Mouse (Mus musculus): ENCODE results near the gene Rbm5. TPM values are rescaled to one million over a fixed set of nuclear protein-coding genes. Genes with fewer than 3 reads are reported as not detected.

Rbm5 gene
- polyA plus RNA-seq, 1 experiment from 2014 or later = 185 TPM

GRCm38 (mm10) chr9:107694627-107695026, 76.2 kb downstream of the Rbm5 start:
- Histone ChIP-seq H3K27ac (peak overlapping the region; percentile 82), H3K27me3 (ENCODE audit: poor library complexity, severe bottlenecking) (no peaks in the 10 kb centered on the region), H3K4me3 (no peak overlapping the region), H3K4me1 (peaks cover 69% of the 10 kb centered on the region), H3K36me3 (replicated peaks) (peaks cover 68% of the 10 kb centered on the region), H3K9me3 (no peaks in the 10 kb centered on the region)
- 71% methylated on average over 7 of the region's 7 CpGs for WGBS
- no peak for DNase-seq (ENCODE audit: extremely low spot score, low spot score)

- H3K27ac ChIP-seq = peak overlapping the region; percentile 46
Measured at GRCm38 (mm10) chr9:107693433-107693987, 77.3 kb downstream of the Rbm5 start.

GRCm38 (mm10) chr9:107692785-107693184, 78.0 kb downstream of the Rbm5 start:
- DNase-seq (ENCODE audit: extremely low spot score, low spot score) = no peak
- no peak overlapping the region for H3K4me3 ChIP-seq
- WGBS = 79% methylated on average over 5 of the region's 5 CpGs
- peak overlapping the region; percentile 46 for H3K27ac ChIP-seq
- no peaks in the 10 kb centered on the region for H3K27me3 ChIP-seq (ENCODE audit: poor library complexity, severe bottlenecking)
- H3K4me1 ChIP-seq = peaks cover 51% of the 10 kb centered on the region
- peaks cover 87% of the 10 kb centered on the region for H3K36me3 ChIP-seq (replicated peaks)
- no peaks in the 10 kb centered on the region for H3K9me3 ChIP-seq

More at GRCm38 (mm10) chr9:107693433-107693987, 77.3 kb downstream of the Rbm5 start:
- 84% methylated on average over 4 of the region's 4 CpGs for WGBS
- Histone ChIP-seq H3K27me3 (ENCODE audit: poor library complexity, severe bottlenecking) (no peaks in the 10 kb centered on the region), H3K4me1 (peaks cover 58% of the 10 kb centered on the region), H3K36me3 (replicated peaks) (peaks cover 79% of the 10 kb centered on the region), H3K9me3 (no peaks in the 10 kb centered on the region), H3K4me3 (no peak overlapping the region)
- DNase-seq (ENCODE audit: extremely low spot score, low spot score) = no peak

GRCm38 (mm10) chr9:107690391-107690790, 80.4 kb downstream of the Rbm5 start:
- peaks cover 98% of the 10 kb centered on the region for H3K36me3 ChIP-seq (replicated peaks)
- WGBS = 88% methylated on average over 8 of the region's 8 CpGs
- H3K27me3 ChIP-seq (ENCODE audit: poor library complexity, severe bottlenecking) = no peaks in the 10 kb centered on the region
- H3K27ac ChIP-seq = 0 out of 2 replicates have a peak overlapping the region, but pooled peaks have one; percentile 48
- H3K9me3 ChIP-seq = no peaks in the 10 kb centered on the region
- no peak for DNase-seq (ENCODE audit: extremely low spot score, low spot score)
- H3K4me3 ChIP-seq = no peak overlapping the region
- H3K4me1 ChIP-seq = peaks cover 48% of the 10 kb centered on the region

Other genes starting within 250 kb of the Rbm5 start
- 33.0 and 35.8 TPM in 2 replicates for gene Tmem115, start 237.1 kb downstream of the Rbm5 start, polyA plus RNA-seq (2016; fragmentation: Nextera tagmentation; extraction: Ambion mirVana)
- 20.4 and 21.0 TPM in 2 replicates for gene Cyb561d2, start 228.8 kb downstream of the Rbm5 start, polyA plus RNA-seq (2016; fragmentation: Nextera tagmentation; extraction: Ambion mirVana)
- gene Nprl2, start 228.8 kb downstream of the Rbm5 start, polyA plus RNA-seq (2016; fragmentation: Nextera tagmentation; extraction: Ambion mirVana) = 36.7 and 37.3 TPM in 2 replicates
- 0.74 and 1.4 TPM in 2 replicates for gene Zmynd10, start 223.7 kb downstream of the Rbm5 start, polyA plus RNA-seq (2016; fragmentation: Nextera tagmentation; extraction: Ambion mirVana)
- gene Rassf1, start 219.4 kb downstream of the Rbm5 start, polyA plus RNA-seq (2016; fragmentation: Nextera tagmentation; extraction: Ambion mirVana) = 57.4 and 59.6 TPM in 2 replicates
- 73.3 and 74.1 TPM in 2 replicates for gene Tusc2, start 207.7 kb downstream of the Rbm5 start, polyA plus RNA-seq (2016; fragmentation: Nextera tagmentation; extraction: Ambion mirVana)
- 147 TPM in 2 replicates for gene Hyal2, start 203.1 kb downstream of the Rbm5 start, polyA plus RNA-seq (2016; fragmentation: Nextera tagmentation; extraction: Ambion mirVana)
- gene Hyal1, start 194.1 kb downstream of the Rbm5 start, polyA plus RNA-seq (2016; fragmentation: Nextera tagmentation; extraction: Ambion mirVana) = 6.8 and 7.4 TPM in 2 replicates
- gene Naa80, start 192.1 kb downstream of the Rbm5 start, polyA plus RNA-seq (2016; fragmentation: Nextera tagmentation; extraction: Ambion mirVana) = 13.9 and 17.9 TPM in 2 replicates
- 0.42 and 0.47 TPM in 2 replicates for gene Hyal3, start 190.2 kb downstream of the Rbm5 start, polyA plus RNA-seq (2016; fragmentation: Nextera tagmentation; extraction: Ambion mirVana)
- gene Ifrd2, start 183.4 kb downstream of the Rbm5 start, polyA plus RNA-seq (2016; fragmentation: Nextera tagmentation; extraction: Ambion mirVana) = 58.6 and 66.8 TPM in 2 replicates
- gene Sema3b, start 161.8 kb downstream of the Rbm5 start, polyA plus RNA-seq (2016; fragmentation: Nextera tagmentation; extraction: Ambion mirVana) = 1.4 and 2.0 TPM in 2 replicates
- gene Gnai2, start 135.6 kb downstream of the Rbm5 start, polyA plus RNA-seq (2016; fragmentation: Nextera tagmentation; extraction: Ambion mirVana) = 526 and 533 TPM in 2 replicates
- gene Slc38a3, start 101.5 kb downstream of the Rbm5 start, polyA plus RNA-seq (2016; fragmentation: Nextera tagmentation; extraction: Ambion mirVana) = 8.8 and 9.0 TPM in 2 replicates
- 3.9 and 4.1 TPM in 2 replicates for gene Gnat1, start 91.3 kb downstream of the Rbm5 start, polyA plus RNA-seq (2016; fragmentation: Nextera tagmentation; extraction: Ambion mirVana)
- 10.0 and 11.2 TPM in 2 replicates for gene Sema3f, start 60.5 kb downstream of the Rbm5 start, polyA plus RNA-seq (2016; fragmentation: Nextera tagmentation; extraction: Ambion mirVana)
- gene Rbm6, start 102.2 kb upstream of the Rbm5 start, polyA plus RNA-seq (2016; fragmentation: Nextera tagmentation; extraction: Ambion mirVana) = 112 and 114 TPM in 2 replicates
- gene Mon1a, start 117.2 kb upstream of the Rbm5 start, polyA plus RNA-seq (2016; fragmentation: Nextera tagmentation; extraction: Ambion mirVana) = 12.2 and 12.5 TPM in 2 replicates
- 0.49 and 0.60 TPM in 2 replicates for gene Mst1r, start 135.9 kb upstream of the Rbm5 start, polyA plus RNA-seq (2016; fragmentation: Nextera tagmentation; extraction: Ambion mirVana)
- not detected in 2 replicates for gene Actl11, start 157.5 kb upstream of the Rbm5 start, polyA plus RNA-seq (2016; fragmentation: Nextera tagmentation; extraction: Ambion mirVana)
- gene Camkv, start 164.7 kb upstream of the Rbm5 start, polyA plus RNA-seq (2016; fragmentation: Nextera tagmentation; extraction: Ambion mirVana) = 17.5 and 18.6 TPM in 2 replicates
- 40.8 and 46.3 TPM in 2 replicates for gene Traip, start 179.1 kb upstream of the Rbm5 start, polyA plus RNA-seq (2016; fragmentation: Nextera tagmentation; extraction: Ambion mirVana)
- gene Uba7, start 204.5 kb upstream of the Rbm5 start, polyA plus RNA-seq (2016; fragmentation: Nextera tagmentation; extraction: Ambion mirVana) = 6.8 and 10.0 TPM in 2 replicates
- gene Gm20661, start 212.1 kb upstream of the Rbm5 start, polyA plus RNA-seq (2016; fragmentation: Nextera tagmentation; extraction: Ambion mirVana) = 0.92 and 1.4 TPM in 2 replicates
- 35.0 TPM in 2 replicates for gene Inka1, start 214.9 kb upstream of the Rbm5 start, polyA plus RNA-seq (2016; fragmentation: Nextera tagmentation; extraction: Ambion mirVana)
- 1.7 and 2.7 TPM in 2 replicates for gene Cdhr4, start 221.5 kb upstream of the Rbm5 start, polyA plus RNA-seq (2016; fragmentation: Nextera tagmentation; extraction: Ambion mirVana)
- not detected in 2 replicates for gene Gm20662, start 225.4 kb upstream of the Rbm5 start, polyA plus RNA-seq (2016; fragmentation: Nextera tagmentation; extraction: Ambion mirVana)
- 50.8 and 53.0 TPM in 2 replicates for gene Ip6k1, start 231.5 kb upstream of the Rbm5 start, polyA plus RNA-seq (2016; fragmentation: Nextera tagmentation; extraction: Ambion mirVana)